Mouse (Mus musculus) hindbrain, embryonic 12.5 days (tissue): ENCODE results near the gene Clptm1l. TPM values are rescaled to one million over a fixed set of nuclear protein-coding genes. Genes with fewer than 3 reads are reported as not detected.

Experiments used
- ATAC-seq: fragments of 200-750 bp; cut with Nextera tagmentation; 2 replicates; pipeline ENCODE4 v1.8.0; 2017; ENCODE audit warnings: moderate TSS enrichment; ENCODE audit not compliant: low FRiP score
- H3K27ac ChIP-seq: fragments of 300-500 bp; sonication (generic); 2 replicates; pipeline ENCODE4 v1.5.1; 2016; ENCODE audit warnings: mild to moderate bottlenecking
- H3K27me3 ChIP-seq: fragments of 300-500 bp; sonication (generic); 2 replicates; pipeline ENCODE4 v1.6.1; 2016; ENCODE audit warnings: mild to moderate bottlenecking
- H3K36me3 ChIP-seq: fragments of 300-500 bp; sonication (generic); 2 replicates; pipeline ENCODE4 v1.6.1; 2016; ENCODE audit warnings: mild to moderate bottlenecking
- H3K4me1 ChIP-seq: fragments of 300-500 bp; sonication (generic); 2 replicates; pipeline ENCODE4 v1.6.1; 2016
- H3K4me2 ChIP-seq: fragments of 300-500 bp; sonication (generic); replicated peaks from 2 replicates; pipeline ENCODE4 v1.6.1; 2016; ENCODE audit warnings: mild to moderate bottlenecking
- H3K4me3 ChIP-seq: fragments of 300-500 bp; sonication (generic); 2 replicates; pipeline ENCODE4 v1.5.1; 2016; ENCODE audit warnings: mild to moderate bottlenecking
- H3K9ac ChIP-seq: fragments of 300-500 bp; sonication (generic); 2 replicates; pipeline ENCODE4 v1.6.1; 2016; ENCODE audit warnings: mild to moderate bottlenecking, moderate library complexity
- H3K9me3 ChIP-seq: fragments of 300-500 bp; sonication (generic); replicated peaks from 2 replicates; pipeline ENCODE4 v1.6.1; 2016; ENCODE audit warnings: mild to moderate bottlenecking
- WGBS: fragments of 180-500 bp; shearing (Covaris S2); methylation state at CpG from one replicate; pipeline ENCODE4 v1.1.7; 2016; 5-methylcytosine and 5-hydroxymethylcytosine counted together
- polyA plus RNA-seq: library from polyadenylated mRNA; unstranded; fragments of >200 nt; fragmentation: Nextera tagmentation; extraction: Ambion mirVana; gene quantifications from 2 replicates; pipeline ENCODE4 v1.2.1, GENCODE M21; 2016

Clptm1l gene
- 127 and 128 TPM in 2 replicates for polyA plus RNA-seq

DNA sequence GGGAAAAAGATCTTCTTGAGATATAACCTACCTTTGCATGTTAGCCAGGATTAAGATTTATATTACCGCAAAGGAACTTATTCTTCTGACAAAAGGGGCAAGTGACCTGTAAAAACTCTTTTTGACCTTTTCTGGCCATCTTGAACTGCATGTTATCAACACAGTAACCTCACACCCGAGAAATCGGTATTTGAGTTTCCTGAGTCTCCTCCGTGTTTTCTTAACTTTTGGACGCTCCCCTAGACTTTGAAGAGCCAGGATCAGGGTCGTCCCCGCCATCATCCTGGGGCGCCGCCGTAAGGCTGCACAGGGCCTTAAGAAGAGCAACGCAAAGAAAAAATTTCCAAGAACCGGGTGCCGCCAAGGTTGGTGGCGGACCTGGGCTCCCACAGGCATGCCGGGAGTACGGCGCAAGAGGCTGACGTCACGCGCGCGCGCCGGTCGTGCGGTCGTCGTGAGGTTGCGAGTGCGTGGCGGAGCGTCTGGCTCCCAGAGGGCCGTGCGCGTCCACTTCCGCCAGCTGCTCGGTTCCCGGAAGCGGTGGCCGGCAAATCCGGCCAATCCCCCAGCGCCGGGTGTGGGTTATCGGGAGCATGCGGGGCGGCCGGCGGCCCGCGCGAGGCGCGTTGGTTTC lies at the start of gene Clptm1l:
Gene Clptm1l (plus strand): TSS at position 485 of the 634 bp plus-strand sequence.
- peaks cover 19% of the 10 kb centered on the region for H3K4me1 ChIP-seq
- peak within 1 kb of the TSS; percentile 70 for H3K27ac ChIP-seq
- ATAC-seq, result peak; percentile 98
- peak within 1 kb of the TSS; percentile 94 for H3K4me3 ChIP-seq
- H3K36me3 ChIP-seq, result peaks cover 26% of the 10 kb centered on the region
- peak within 1 kb of the TSS; percentile 86 for H3K9ac ChIP-seq
- H3K9me3 ChIP-seq, result no peaks in the 10 kb centered on the region
- WGBS, result under 1% methylated on average over 53 of the region's 53 CpGs
- H3K4me2 ChIP-seq, result peak within 1 kb of the TSS; percentile 95
- 0 out of 2 replicates have a peak, but pooled peaks cover 4% of the 10 kb centered on the region for H3K27me3 ChIP-seq

- Histone ChIP-seq H3K4me3 (no peak overlapping the region), H3K27me3 (no peaks in the 10 kb centered on the region), H3K36me3 (no peaks in the 10 kb centered on the region), H3K9ac (no peak overlapping the region), H3K27ac (no peak overlapping the region), H3K4me2 (no peak overlapping the region), H3K9me3 (no peaks in the 10 kb centered on the region), H3K4me1 (no peaks in the 10 kb centered on the region)
- 89% methylated on average over 5 of the region's 5 CpGs for WGBS
- ATAC-seq, result no peak
Observed at GRCm38 (mm10) chr13:73564201-73564600, 39.6 kb upstream of the Clptm1l start.

DNA sequence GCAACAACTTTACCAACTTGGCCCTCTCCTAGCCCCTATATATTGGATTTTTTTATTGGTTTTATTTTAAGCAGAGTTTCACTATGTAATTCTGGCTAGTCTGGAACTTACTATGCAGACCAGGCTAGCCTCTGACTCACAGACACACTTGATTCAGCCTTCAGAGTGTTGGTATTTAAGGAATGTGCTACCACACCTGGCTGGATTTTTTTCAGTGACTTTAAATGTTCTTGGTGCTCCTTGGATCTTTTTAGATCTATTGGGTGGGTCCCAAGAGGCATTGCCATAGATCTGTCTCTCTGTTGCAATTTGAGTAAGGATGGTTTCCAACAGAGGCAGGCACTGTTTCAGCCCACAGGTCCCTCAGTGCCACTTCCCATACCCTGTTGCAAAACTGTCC lies 28.8 kb upstream of the Clptm1l start:
- Histone ChIP-seq H3K4me1 (no peaks in the 10 kb centered on the region), H3K27me3 (no peaks in the 10 kb centered on the region), H3K36me3 (no peaks in the 10 kb centered on the region), H3K4me3 (no peak overlapping the region), H3K27ac (no peak overlapping the region), H3K9ac (no peak overlapping the region), H3K9me3 (no peaks in the 10 kb centered on the region), H3K4me2 (no peak overlapping the region)
- no peak for ATAC-seq

- Histone ChIP-seq H3K36me3 (no peaks in the 10 kb centered on the region), H3K27me3 (no peaks in the 10 kb centered on the region), H3K4me3 (no peak overlapping the region), H3K9me3 (no peaks in the 10 kb centered on the region), H3K27ac (no peak overlapping the region), H3K4me2 (no peak overlapping the region), H3K9ac (no peak overlapping the region), H3K4me1 (no peaks in the 10 kb centered on the region)
- ATAC-seq, result no peak
- WGBS, result 73% methylated on average over 2 of the region's 2 CpGs
Observed at GRCm38 (mm10) chr13:73577277-73577676, 26.5 kb upstream of the Clptm1l start.

DNA sequence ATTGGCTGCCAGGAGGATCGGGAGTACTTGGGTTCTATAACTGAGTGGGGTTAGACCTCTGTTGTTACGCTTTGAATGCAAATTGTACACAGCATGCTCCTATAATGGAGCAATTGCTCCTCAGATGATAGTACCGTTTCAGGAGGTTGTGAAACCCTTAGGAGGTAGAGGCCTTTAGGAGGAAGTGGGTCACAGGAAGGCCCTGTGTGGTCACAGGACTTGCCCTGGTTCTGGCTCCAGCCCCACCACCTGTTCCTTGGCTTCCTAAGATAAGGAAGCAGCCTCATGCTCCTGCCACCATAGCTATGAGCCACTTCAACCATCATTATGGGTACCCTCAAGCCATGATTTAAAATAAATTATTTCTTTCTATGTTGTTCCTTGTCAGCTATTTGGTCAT lies 12.3 kb upstream of the Clptm1l start:
- H3K27ac ChIP-seq, result no peak overlapping the region
- no peak overlapping the region for H3K4me2 ChIP-seq
- H3K36me3 ChIP-seq, result no peaks in the 10 kb centered on the region
- no peak for ATAC-seq
- no peaks in the 10 kb centered on the region for H3K4me1 ChIP-seq
- peaks cover 15% of the 10 kb centered on the region; the same call in 1 of the 2 replicates for H3K27me3 ChIP-seq
- no peaks in the 10 kb centered on the region for H3K9me3 ChIP-seq
- 82% methylated on average over 3 of the region's 3 CpGs for WGBS
- H3K4me3 ChIP-seq, result no peak overlapping the region
- H3K9ac ChIP-seq, result no peak overlapping the region

DNA sequence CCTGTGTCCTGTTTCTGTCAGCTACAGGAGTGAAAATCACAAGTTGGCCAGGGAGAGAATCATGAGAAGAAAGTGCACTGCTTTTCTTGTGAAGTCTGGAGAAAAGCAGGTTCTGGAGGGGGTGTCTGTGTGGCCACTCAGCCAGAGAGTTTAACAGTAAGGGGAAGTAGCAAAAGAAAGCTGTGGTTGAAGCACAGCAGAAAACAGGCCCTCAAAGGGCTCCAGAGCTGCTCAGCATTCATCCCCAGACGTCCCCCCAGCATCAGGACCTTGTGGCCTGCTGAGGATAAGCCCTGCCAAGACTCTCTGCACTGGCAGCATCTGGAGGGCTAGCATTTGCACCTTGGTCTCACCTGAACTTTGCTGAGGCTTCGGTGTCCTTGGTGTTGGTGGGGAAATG lies 11.3 kb upstream of the Clptm1l start:
- Histone ChIP-seq H3K9ac (no peak overlapping the region), H3K27me3 (peaks cover 15% of the 10 kb centered on the region; the same call in 1 of the 2 replicates), H3K4me3 (no peak overlapping the region), H3K4me1 (no peaks in the 10 kb centered on the region), H3K9me3 (no peaks in the 10 kb centered on the region), H3K27ac (no peak overlapping the region), H3K36me3 (no peaks in the 10 kb centered on the region), H3K4me2 (no peak overlapping the region)
- WGBS, result 58% methylated on average over 2 of the region's 2 CpGs
- no peak for ATAC-seq

GRCm38 (mm10) chr13:73596276-73596675 lies 7.5 kb upstream of the Clptm1l start:
- H3K36me3 ChIP-seq, result no peaks in the 10 kb centered on the region
- H3K27me3 ChIP-seq, result peaks cover 26% of the 10 kb centered on the region; the same call in 1 of the 2 replicates
- H3K9me3 ChIP-seq, result no peaks in the 10 kb centered on the region
- 84% methylated on average over 4 of the region's 4 CpGs for WGBS
- no peak overlapping the region for H3K4me2 ChIP-seq
- no peaks in the 10 kb centered on the region for H3K4me1 ChIP-seq
- H3K4me3 ChIP-seq, result no peak overlapping the region
- no peak overlapping the region for H3K9ac ChIP-seq
- no peak overlapping the region for H3K27ac ChIP-seq
- no peak for ATAC-seq

DNA sequence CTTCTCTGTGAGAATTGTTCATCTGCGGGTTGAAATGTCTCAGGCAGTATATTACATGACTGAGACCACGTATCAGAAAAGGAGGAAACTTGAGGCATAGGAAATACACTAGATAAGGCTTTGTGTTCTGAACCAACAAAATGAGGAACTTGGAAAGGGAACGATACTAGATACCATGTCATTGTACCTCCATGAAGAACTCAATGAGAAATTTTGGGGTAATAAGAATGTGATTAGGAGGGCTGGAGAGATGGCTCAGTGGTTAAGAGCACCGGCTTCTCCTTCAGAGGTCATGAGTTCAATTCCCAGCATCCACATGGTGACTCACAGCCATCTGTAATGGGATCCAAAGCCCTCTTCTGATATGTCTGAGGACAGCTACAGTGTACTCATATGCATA lies 3.6 kb upstream of the Clptm1l start:
- WGBS, result 83% methylated on average over 4 of the region's 4 CpGs
- H3K9ac ChIP-seq, result no peak overlapping the region
- H3K27me3 ChIP-seq, result peaks cover 13% of the 10 kb centered on the region; the same call in 1 of the 2 replicates
- no peak overlapping the region for H3K4me3 ChIP-seq
- no peaks in the 10 kb centered on the region for H3K36me3 ChIP-seq
- H3K27ac ChIP-seq, result no peak overlapping the region
- H3K4me1 ChIP-seq, result peaks cover 14% of the 10 kb centered on the region
- no peaks in the 10 kb centered on the region for H3K9me3 ChIP-seq
- H3K4me2 ChIP-seq, result no peak overlapping the region
- no peak for ATAC-seq

GRCm38 (mm10) chr13:73603046-73603445 lies 760 bp upstream of the Clptm1l start:
- Histone ChIP-seq H3K27ac (no peak overlapping the region), H3K4me1 (peaks cover 19% of the 10 kb centered on the region), H3K27me3 (0 out of 2 replicates have a peak, but pooled peaks cover 9% of the 10 kb centered on the region), H3K36me3 (peaks cover 20% of the 10 kb centered on the region), H3K9ac (peak overlapping the region; percentile 86), H3K4me2 (peak overlapping the region; percentile 95), H3K4me3 (peak overlapping the region; percentile 94), H3K9me3 (no peaks in the 10 kb centered on the region)
- WGBS, result 41% methylated on average over 4 of the region's 4 CpGs
- no peak for ATAC-seq

DNA sequence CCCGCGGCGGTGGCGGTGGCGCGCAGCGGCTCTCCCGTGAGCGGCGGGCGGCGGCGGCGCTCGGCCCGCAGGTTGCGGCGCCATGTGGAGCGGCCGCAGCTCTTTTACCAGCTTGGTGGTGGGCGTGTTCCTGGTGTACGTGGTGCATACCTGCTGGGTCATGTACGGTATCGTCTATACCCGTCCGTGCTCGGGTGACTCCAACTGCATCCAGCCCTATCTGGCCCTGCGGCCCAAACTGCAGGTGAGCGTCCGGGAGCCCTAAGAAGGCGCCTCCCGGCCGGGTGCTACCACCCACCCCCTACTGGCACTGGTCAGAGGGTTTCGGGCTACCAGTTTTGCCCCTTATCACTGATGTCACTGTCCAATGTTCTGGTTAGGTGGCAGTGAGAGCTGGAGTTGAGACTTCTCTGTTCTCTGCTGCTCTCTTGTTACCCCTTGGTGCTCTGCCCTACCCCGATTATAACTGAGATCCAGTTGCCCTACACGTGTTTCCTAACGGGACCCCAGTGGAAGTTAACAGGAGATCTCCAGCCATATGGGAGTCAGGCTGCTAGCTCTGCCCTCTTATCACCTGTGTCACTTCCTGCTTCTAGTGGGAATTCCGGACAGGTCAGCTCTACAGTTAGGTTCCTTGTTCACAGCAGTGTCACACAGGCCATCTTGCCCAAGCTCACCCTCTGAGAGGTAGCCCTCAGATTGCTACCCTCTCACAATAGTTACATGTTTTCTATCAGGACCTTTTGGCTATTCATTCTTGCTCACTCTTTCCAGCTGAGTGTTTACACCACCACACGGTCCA lies 551 bp downstream of the Clptm1l start:
- Histone ChIP-seq H3K27me3 (no peaks in the 10 kb centered on the region), H3K4me2 (peak overlapping the region; percentile 95), H3K4me1 (peaks cover 19% of the 10 kb centered on the region), H3K9ac (peak overlapping the region; percentile 86), H3K9me3 (no peaks in the 10 kb centered on the region), H3K4me3 (peak overlapping the region; percentile 94), H3K27ac (peak overlapping the region; percentile 70), H3K36me3 (peaks cover 33% of the 10 kb centered on the region)
- peak; percentile 90 for ATAC-seq
- WGBS, result 4% methylated on average over 39 of the region's 39 CpGs

DNA sequence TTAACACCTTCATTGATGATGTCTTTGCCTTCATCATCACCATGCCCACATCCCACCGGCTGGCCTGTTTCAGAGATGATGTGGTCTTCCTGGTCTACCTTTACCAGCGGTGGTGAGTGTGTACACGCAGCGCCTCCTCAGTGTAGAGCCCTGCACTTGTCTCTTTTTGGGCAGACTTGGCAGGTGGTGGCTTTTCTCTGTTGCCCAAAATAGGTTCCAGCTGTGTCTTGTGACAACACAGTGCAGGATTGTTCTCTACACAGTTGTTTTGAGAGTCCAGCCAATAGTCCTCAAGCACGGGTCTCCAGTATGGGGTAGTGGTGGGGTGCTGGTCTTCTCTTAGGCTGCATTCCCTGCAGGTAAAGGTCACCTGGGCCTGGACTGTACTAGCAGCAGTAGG lies 14.6 kb downstream of the Clptm1l start:
- Histone ChIP-seq H3K4me3 (no peak overlapping the region), H3K27me3 (no peaks in the 10 kb centered on the region), H3K36me3 (peaks cover 87% of the 10 kb centered on the region), H3K4me2 (no peak overlapping the region), H3K27ac (no peak overlapping the region), H3K4me1 (no peaks in the 10 kb centered on the region), H3K9ac (no peak overlapping the region), H3K9me3 (no peaks in the 10 kb centered on the region)
- WGBS, result 92% methylated on average over 5 of the region's 5 CpGs
- ATAC-seq, result no peak

DNA sequence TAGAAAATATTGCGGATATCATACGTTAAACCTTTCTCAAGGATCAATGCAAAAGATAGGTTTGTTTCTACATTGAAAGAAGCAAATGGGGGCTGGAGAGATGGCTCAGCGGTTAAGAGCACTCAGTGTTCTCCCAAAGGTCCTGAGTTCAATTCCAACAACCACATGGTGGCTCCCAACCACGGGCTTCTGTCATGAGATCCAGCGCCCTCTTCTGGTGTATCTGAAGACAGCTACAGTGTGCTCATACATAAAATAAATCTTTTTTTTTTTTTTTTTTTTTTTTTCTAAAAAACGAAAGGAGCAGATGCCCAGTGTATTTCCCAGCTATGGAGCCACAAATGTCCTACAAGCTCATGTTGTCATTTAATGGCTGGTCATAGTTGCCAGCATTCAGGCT lies 16.8 kb downstream of the Clptm1l start:
- 67% methylated on average over 6 of the region's 6 CpGs for WGBS
- no peak overlapping the region for H3K4me3 ChIP-seq
- H3K4me1 ChIP-seq, result no peaks in the 10 kb centered on the region
- peaks cover 65% of the 10 kb centered on the region for H3K36me3 ChIP-seq
- no peak overlapping the region for H3K9ac ChIP-seq
- no peaks in the 10 kb centered on the region for H3K9me3 ChIP-seq
- peaks cover 4% of the 10 kb centered on the region; the same call in 1 of the 2 replicates for H3K27me3 ChIP-seq
- no peak overlapping the region for H3K4me2 ChIP-seq
- no peak for ATAC-seq
- no peak overlapping the region for H3K27ac ChIP-seq
